Mouse (Mus musculus) ES-Bruce4 (cell line): Measurements from ENCODE around the gene Cux1. TPM values are rescaled to one million over a fixed set of nuclear protein-coding genes. Genes with fewer than 3 reads are reported as not detected.

ENCODE experiments used
- H3K27ac ChIP-seq: 2 replicates; pipeline ENCODE4 v1.5.1; 2012; ENCODE audit warnings: low read length, inconsistent platforms; ENCODE audit not compliant: insufficient read depth
- H3K27me3 ChIP-seq: 2 replicates; pipeline ENCODE4 v1.6.1; 2012; ENCODE audit warnings: mild to moderate bottlenecking, low read length, inconsistent platforms; ENCODE audit not compliant: control insufficient read depth, poor library complexity, insufficient read depth, severe bottlenecking
- H3K36me3 ChIP-seq: 2 replicates; pipeline ENCODE4 v1.6.1; 2012; ENCODE audit warnings: inconsistent platforms, mild to moderate bottlenecking, low read length, moderate library complexity; ENCODE audit not compliant: control insufficient read depth, poor library complexity, insufficient read depth, severe bottlenecking
- H3K4me1 ChIP-seq: one replicate; pipeline ENCODE4 v1.8.1; 2011; ENCODE audit warnings: low read length; ENCODE audit not compliant: control insufficient read depth, insufficient read depth
- H3K4me3 ChIP-seq: 2 replicates; pipeline ENCODE4 v1.5.1; 2011; ENCODE audit warnings: low read depth, mild to moderate bottlenecking, low read length
- H3K9ac ChIP-seq: 2 replicates; pipeline ENCODE4 v1.6.1; 2012; ENCODE audit warnings: low read depth, mild to moderate bottlenecking, inconsistent platforms; ENCODE audit not compliant: poor library complexity, severe bottlenecking
- H3K9me3 ChIP-seq: replicated peaks from 2 replicates; pipeline ENCODE4 v1.6.1; 2012; ENCODE audit warnings: mild to moderate bottlenecking, low read length, inconsistent platforms; ENCODE audit not compliant: control insufficient read depth, poor library complexity, insufficient read depth, severe bottlenecking
- CTCF ChIP-seq: IDR thresholded peaks from one replicate; pipeline ENCODE4 v1.8.1; 2011; ENCODE audit warnings: low read depth, low read length
- EP300 ChIP-seq: IDR thresholded peaks from 2 replicates; pipeline ENCODE4 v1.6.1; 2011; ENCODE audit warnings: low read depth, low read length; ENCODE audit not compliant: insufficient read depth
- POLR2A ChIP-seq: IDR thresholded peaks from one replicate; pipeline ENCODE4 v1.8.1; 2011; ENCODE audit warnings: low read length; ENCODE audit not compliant: insufficient read depth
- polyA plus RNA-seq: library from polyadenylated mRNA; stranded (reverse); fragments of >200 nt; gene quantifications from 2 replicates; pipeline ENCODE4 v1.2.4, GENCODE M21; 2011; ENCODE audit warnings: low read depth; ENCODE audit not compliant: missing spikeins, insufficient read depth, insufficient read length

Cux1 gene
- polyA plus RNA-seq, 1 experiment, result 37.0 TPM

GRCm38 (mm10) chr5:136522843-136523463 is 44.3 kb downstream of the Cux1 start:
- Histone ChIP-seq H3K36me3 (no peaks in the 10 kb centered on the region), H3K9me3 (no peaks in the 10 kb centered on the region), H3K27me3 (no peaks in the 10 kb centered on the region), H3K9ac (no peak overlapping the region), H3K4me1 (no peaks in the 10 kb centered on the region), H3K4me3 (no peak overlapping the region), H3K27ac (no peak overlapping the region)
- TF ChIP-seq POLR2A (no peak), CTCF (no peak), EP300 (no peak)

GRCm38 (mm10) chr5:136521656-136522055 is 45.6 kb downstream of the Cux1 start:
- Histone ChIP-seq H3K27me3 (no peaks in the 10 kb centered on the region), H3K36me3 (no peaks in the 10 kb centered on the region), H3K9ac (no peak overlapping the region), H3K27ac (no peak overlapping the region), H3K9me3 (no peaks in the 10 kb centered on the region), H3K4me3 (no peak overlapping the region), H3K4me1 (no peaks in the 10 kb centered on the region)
- TF ChIP-seq POLR2A (no peak), EP300 (no peak), CTCF (no peak)

GRCm38 (mm10) chr5:136518648-136519437 is 48.4 kb downstream of the Cux1 start:
- H3K9ac ChIP-seq, result no peak overlapping the region
- H3K27ac ChIP-seq, result no peak overlapping the region
- TF ChIP-seq POLR2A, result no peak
- no peaks in the 10 kb centered on the region for H3K9me3 ChIP-seq
- no peaks in the 10 kb centered on the region for H3K27me3 ChIP-seq
- H3K4me3 ChIP-seq, result no peak overlapping the region
- H3K4me1 ChIP-seq, result no peaks in the 10 kb centered on the region
- no peaks in the 10 kb centered on the region for H3K36me3 ChIP-seq

GRCm38 (mm10) chr5:136517510-136517909 is 49.8 kb downstream of the Cux1 start:
- Histone ChIP-seq H3K36me3 (no peaks in the 10 kb centered on the region), H3K27me3 (no peaks in the 10 kb centered on the region), H3K4me3 (no peak overlapping the region), H3K9me3 (no peaks in the 10 kb centered on the region), H3K4me1 (no peaks in the 10 kb centered on the region), H3K27ac (no peak overlapping the region), H3K9ac (no peak overlapping the region)
- no peak for TF ChIP-seq EP300
- no peak for TF ChIP-seq CTCF
- no peak for TF ChIP-seq POLR2A

GRCm38 (mm10) chr5:136516593-136516992 is 50.7 kb downstream of the Cux1 start:
- no peak overlapping the region for H3K9ac ChIP-seq
- no peak overlapping the region for H3K4me3 ChIP-seq
- no peaks in the 10 kb centered on the region for H3K27me3 ChIP-seq
- H3K36me3 ChIP-seq, result no peaks in the 10 kb centered on the region
- TF ChIP-seq POLR2A, result no peak
- no peak for TF ChIP-seq EP300
- TF ChIP-seq CTCF, result no peak
- no peaks in the 10 kb centered on the region for H3K9me3 ChIP-seq
- no peak overlapping the region for H3K27ac ChIP-seq
- H3K4me1 ChIP-seq, result no peaks in the 10 kb centered on the region

GRCm38 (mm10) chr5:136514049-136514677 is 53.1 kb downstream of the Cux1 start:
- Histone ChIP-seq H3K9me3 (no peaks in the 10 kb centered on the region), H3K4me3 (no peak overlapping the region), H3K27ac (no peak overlapping the region), H3K36me3 (no peaks in the 10 kb centered on the region), H3K4me1 (no peaks in the 10 kb centered on the region), H3K27me3 (no peaks in the 10 kb centered on the region), H3K9ac (no peak overlapping the region)
- no peak for TF ChIP-seq CTCF
- no peak for TF ChIP-seq EP300
- TF ChIP-seq POLR2A, result no peak
